Mouse (Mus musculus) natural killer cell, adult 2 months (primary cell): ENCODE measurements around the gene Zfp385b.

Experiments
- DNase-seq, 2 experiments: peaks; one replicate each; pipeline ENCODE4 v3.0.0; 2022; ENCODE audit warnings: low spot score in 2 of 2

Zfp385b gene

GRCm38 (mm10) chr2:77819539-77819938, at the start of gene Zfp385b:
TSS of gene Zfp385b (minus strand) at chr2:77819639.
- DNase-seq = no peak

GRCm38 (mm10) chr2:77863934-77864333, 44.5 kb upstream of the Zfp385b start:
- DNase-seq = no peak

- no peak for DNase-seq
Observed at GRCm38 (mm10) chr2:77863522-77863921, 44.1 kb upstream of the Zfp385b start.

GRCm38 (mm10) chr2:77841464-77841863, 22.0 kb upstream of the Zfp385b start:
- no peak for DNase-seq

- no peak for DNase-seq
Observed at GRCm38 (mm10) chr2:77839587-77839986, 20.1 kb upstream of the Zfp385b start.

- no peak for DNase-seq
Observed at GRCm38 (mm10) chr2:77838688-77839087, 19.2 kb upstream of the Zfp385b start.

- DNase-seq = no peak
Observed at GRCm38 (mm10) chr2:77835781-77836180, 16.3 kb upstream of the Zfp385b start.

- DNase-seq = no peak
Observed at GRCm38 (mm10) chr2:77826133-77826828, 6.8 kb upstream of the Zfp385b start.

- no peak for DNase-seq
Observed at GRCm38 (mm10) chr2:77823026-77823425, 3.6 kb upstream of the Zfp385b start.

GRCm38 (mm10) chr2:77817357-77817894, 2.0 kb downstream of the Zfp385b start:
- DNase-seq = no peak

- no peak for DNase-seq
Observed at GRCm38 (mm10) chr2:77816413-77817314, 2.8 kb downstream of the Zfp385b start.

GRCm38 (mm10) chr2:77815775-77816412, 3.5 kb downstream of the Zfp385b start:
- no peak for DNase-seq

- no peak for DNase-seq
Observed at GRCm38 (mm10) chr2:77814896-77815295, 4.5 kb downstream of the Zfp385b start.

GRCm38 (mm10) chr2:77813029-77813428, 6.4 kb downstream of the Zfp385b start:
- no peak for DNase-seq

GRCm38 (mm10) chr2:77810748-77811147, 8.7 kb downstream of the Zfp385b start:
- DNase-seq = no peak

GRCm38 (mm10) chr2:77804781-77805180, 14.7 kb downstream of the Zfp385b start:
- no peak for DNase-seq

- no peak for DNase-seq
Observed at GRCm38 (mm10) chr2:77802291-77802690, 17.1 kb downstream of the Zfp385b start.

- no peak for DNase-seq
Observed at GRCm38 (mm10) chr2:77801430-77801829, 18.0 kb downstream of the Zfp385b start.

GRCm38 (mm10) chr2:77801009-77801408, 18.4 kb downstream of the Zfp385b start:
- DNase-seq = no peak

- no peak for DNase-seq
Observed at GRCm38 (mm10) chr2:77797233-77797632, 22.2 kb downstream of the Zfp385b start.

- no peak for DNase-seq
Observed at GRCm38 (mm10) chr2:77795859-77796552, 23.4 kb downstream of the Zfp385b start.

GRCm38 (mm10) chr2:77790846-77791245, 28.6 kb downstream of the Zfp385b start:
- no peak for DNase-seq
